Mouse (Mus musculus): ENCODE data around the gene Rps13. TPM values are rescaled to one million over a fixed set of nuclear protein-coding genes. Genes with fewer than 3 reads are reported as not detected.

The Rps13 gene
- polyA plus RNA-seq, 1 experiment from 2014 or later = 761 TPM

- 80% methylated on average over 5 of the region's 5 CpGs for WGBS
- ATAC-seq (ENCODE audit: low FRiP score, low read depth) = no peak
- no peak overlapping the region for H3K4me2 ChIP-seq (replicated peaks)
- no peaks in the 10 kb centered on the region for H3K9me3 ChIP-seq
- no peaks in the 10 kb centered on the region for H3K27me3 ChIP-seq
- peaks cover 28% of the 10 kb centered on the region for H3K4me1 ChIP-seq
- no peak overlapping the region; the same call in 1 of the 2 replicates for H3K27ac ChIP-seq
- H3K9ac ChIP-seq = no peak overlapping the region
- no peaks in the 10 kb centered on the region for H3K36me3 ChIP-seq
- H3K4me3 ChIP-seq = no peak overlapping the region
Measured at GRCm38 (mm10) chr7:116287959-116288358, 46.0 kb downstream of the Rps13 start.

DNA sequence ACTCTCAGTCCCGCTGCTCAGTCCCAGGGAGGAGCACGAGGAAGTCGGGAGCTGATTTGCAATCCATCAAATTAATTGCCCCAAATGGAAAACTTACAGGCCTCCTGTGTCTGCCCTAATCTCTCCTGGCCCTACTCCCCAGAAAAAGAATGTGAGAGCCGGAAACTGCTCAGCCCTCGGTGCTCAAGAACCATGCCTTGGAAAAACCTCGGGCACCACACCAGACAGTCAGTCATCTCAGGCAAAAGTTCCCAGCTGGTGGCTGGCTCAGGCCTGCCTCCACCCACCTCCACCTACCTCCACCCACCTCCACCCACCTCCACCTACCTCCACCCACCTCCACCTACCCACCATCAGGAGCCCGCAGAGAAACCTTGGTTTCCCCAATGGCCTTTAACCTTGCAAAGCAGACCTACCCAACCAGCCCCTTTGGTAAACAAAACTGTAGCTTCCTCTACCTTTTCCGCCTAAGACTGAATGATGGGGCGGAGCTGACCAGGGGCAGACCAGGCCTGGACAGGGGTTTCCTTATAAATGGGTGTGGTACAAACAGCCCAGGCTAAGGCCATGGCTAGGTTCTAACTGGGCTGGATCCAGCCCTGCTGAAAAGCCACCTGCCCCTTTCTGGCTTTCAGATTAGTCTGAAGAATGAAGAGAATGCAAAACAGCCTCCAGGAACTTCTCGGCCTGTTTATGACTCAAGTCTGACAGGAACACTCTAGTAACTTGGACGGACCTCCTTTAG is 47.2 kb downstream of the Rps13 start:
- Histone ChIP-seq H3K9ac (no peak overlapping the region), H3K36me3 (no peaks in the 10 kb centered on the region), H3K4me2 (replicated peaks) (no peak overlapping the region), H3K9me3 (no peaks in the 10 kb centered on the region), H3K4me3 (no peak overlapping the region), H3K27me3 (no peaks in the 10 kb centered on the region), H3K27ac (peak overlapping the region; percentile 73), H3K4me1 (peaks cover 34% of the 10 kb centered on the region)
- 22% methylated on average over 11 of the region's 11 CpGs for WGBS
- peak; percentile 48; the same call in 1 of the 2 replicates for ATAC-seq (ENCODE audit: low FRiP score, low read depth)

GRCm38 (mm10) chr7:116286173-116286572 is 47.8 kb downstream of the Rps13 start:
- H3K27me3 ChIP-seq = no peaks in the 10 kb centered on the region
- no peaks in the 10 kb centered on the region for H3K36me3 ChIP-seq
- no peak for ATAC-seq (ENCODE audit: low FRiP score, low read depth)
- no peak overlapping the region for H3K4me3 ChIP-seq
- no peak overlapping the region for H3K27ac ChIP-seq
- H3K9ac ChIP-seq = no peak overlapping the region
- H3K9me3 ChIP-seq = no peaks in the 10 kb centered on the region
- 66% methylated on average over 12 of the region's 12 CpGs for WGBS
- H3K4me2 ChIP-seq (replicated peaks) = no peak overlapping the region
- H3K4me1 ChIP-seq = peaks cover 34% of the 10 kb centered on the region

DNA sequence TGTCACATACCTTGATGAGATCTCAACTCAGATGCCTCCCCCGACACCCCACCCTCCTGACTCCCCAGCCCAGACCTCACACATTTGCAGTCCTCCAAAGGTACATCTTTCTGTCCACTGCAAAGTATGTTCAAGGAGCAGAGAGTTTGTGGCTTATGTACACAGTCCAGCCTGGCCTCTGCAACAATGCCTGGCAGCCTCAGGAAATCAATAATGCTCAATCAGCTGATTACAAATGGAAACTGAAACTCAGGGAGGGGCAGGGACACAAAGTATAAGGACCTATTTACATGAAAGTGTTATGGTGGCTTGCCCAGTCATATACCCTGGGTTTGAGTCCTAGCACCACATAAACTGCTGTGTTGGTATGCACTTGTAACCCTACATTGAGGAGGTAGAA is 48.8 kb downstream of the Rps13 start:
- Histone ChIP-seq H3K4me1 (peaks cover 37% of the 10 kb centered on the region), H3K27me3 (no peaks in the 10 kb centered on the region), H3K4me2 (replicated peaks) (no peak overlapping the region), H3K4me3 (no peak overlapping the region), H3K27ac (no peak overlapping the region), H3K9ac (no peak overlapping the region), H3K9me3 (no peaks in the 10 kb centered on the region), H3K36me3 (no peaks in the 10 kb centered on the region)
- 67% methylated on average over 1 of the region's 1 CpGs for WGBS
- ATAC-seq (ENCODE audit: low FRiP score, low read depth) = no peak

- no peaks in the 10 kb centered on the region for H3K27me3 ChIP-seq
- no peak for ATAC-seq (ENCODE audit: low FRiP score, low read depth)
- no peaks in the 10 kb centered on the region for H3K9me3 ChIP-seq
- H3K4me2 ChIP-seq (replicated peaks) = no peak overlapping the region
- H3K9ac ChIP-seq = no peak overlapping the region
- no peak overlapping the region for H3K27ac ChIP-seq
- no peaks in the 10 kb centered on the region for H3K36me3 ChIP-seq
- WGBS = 46% methylated on average over 11 of the region's 11 CpGs
- H3K4me1 ChIP-seq = peaks cover 42% of the 10 kb centered on the region
- no peak overlapping the region for H3K4me3 ChIP-seq
Measured at GRCm38 (mm10) chr7:116282755-116283154, 51.2 kb downstream of the Rps13 start.

Other genes with a start within 250 kb of the Rps13 start
- 1.6 and 1.7 TPM in 2 replicates for gene Gm4353, start 249.6 kb downstream of the Rps13 start, polyA plus RNA-seq (2015; fragmentation: Nextera tagmentation; extraction: Ambion mirVana)
- 7.3 and 9.7 TPM in 2 replicates for gene Plekha7, start 25.8 kb downstream of the Rps13 start, polyA plus RNA-seq (2015; fragmentation: Nextera tagmentation; extraction: Ambion mirVana)
- 28.0 and 29.8 TPM in 2 replicates for gene Pik3c2a, start 109.3 kb upstream of the Rps13 start, polyA plus RNA-seq (2015; fragmentation: Nextera tagmentation; extraction: Ambion mirVana)
- gene Nucb2, start 170.2 kb upstream of the Rps13 start, polyA plus RNA-seq (2015; fragmentation: Nextera tagmentation; extraction: Ambion mirVana) = 16.9 and 18.1 TPM in 2 replicates